Mouse (Mus musculus): ENCODE measurements around the gene Elavl4.

Elavl4 gene

GRCm38 (mm10) chr4:110351178-110352000 lies at the start of gene Elavl4:
Gene Elavl4 (minus strand): TSS chr4:110351909.
- DNase-seq = peak; percentile 43

GRCm38 (mm10) chr4:110397618-110398045 lies 45.9 kb upstream of the Elavl4 start, which contains the start of gene Agbl4:
Gene Agbl4 (plus strand): TSS chr4:110397661.
- DNase-seq = peak; percentile 49

GRCm38 (mm10) chr4:110396221-110396620 lies 44.5 kb upstream of the Elavl4 start:
- DNase-seq = no peak

- DNase-seq = no peak
These were observed 8.9 kb upstream of the Elavl4 start for GRCm38 (mm10) chr4:110360568-110360967.

- no peak for DNase-seq
These were observed 276 bp upstream of the Elavl4 start for GRCm38 (mm10) chr4:110352001-110352369.

GRCm38 (mm10) chr4:110350856-110351177 lies 892 bp downstream of the Elavl4 start:
- DNase-seq = no peak

GRCm38 (mm10) chr4:110323912-110324311 lies 27.8 kb downstream of the Elavl4 start:
- DNase-seq = no peak

GRCm38 (mm10) chr4:110312126-110312525 lies 39.6 kb downstream of the Elavl4 start:
- DNase-seq = no peak

GRCm38 (mm10) chr4:110306972-110307371 lies 44.7 kb downstream of the Elavl4 start:
- no peak for DNase-seq

- DNase-seq = no peak
These were observed 45.1 kb downstream of the Elavl4 start for GRCm38 (mm10) chr4:110306559-110306958.

GRCm38 (mm10) chr4:110295793-110296192 lies 55.9 kb downstream of the Elavl4 start:
- DNase-seq = no peak

GRCm38 (mm10) chr4:110293238-110293637 lies 58.5 kb downstream of the Elavl4 start:
- DNase-seq = no peak

GRCm38 (mm10) chr4:110292471-110292870 lies 59.2 kb downstream of the Elavl4 start:
- no peak for DNase-seq

GRCm38 (mm10) chr4:110290544-110291095 lies 61.1 kb downstream of the Elavl4 start:
- DNase-seq = no peak

GRCm38 (mm10) chr4:110290056-110290455 lies 61.7 kb downstream of the Elavl4 start:
- no peak for DNase-seq

- peak; percentile 43 for DNase-seq
These were observed 64.2 kb downstream of the Elavl4 start for GRCm38 (mm10) chr4:110287412-110288067.

- no peak for DNase-seq
These were observed 64.9 kb downstream of the Elavl4 start for GRCm38 (mm10) chr4:110286841-110287240.

- peak; percentile 48 for DNase-seq
These were observed 65.3 kb downstream of the Elavl4 start for GRCm38 (mm10) chr4:110286371-110286781.

- DNase-seq = peak; percentile 44
These were observed 66.1 kb downstream of the Elavl4 start for GRCm38 (mm10) chr4:110285346-110286330.

- no peak for DNase-seq
These were observed 67.3 kb downstream of the Elavl4 start for GRCm38 (mm10) chr4:110284446-110284845.

- DNase-seq = no peak
These were observed 81.7 kb downstream of the Elavl4 start for GRCm38 (mm10) chr4:110270046-110270445.

- no peak for DNase-seq
These were observed 84.7 kb downstream of the Elavl4 start for GRCm38 (mm10) chr4:110266804-110267575.
